Mouse (Mus musculus) CH12.LX (cell line): ENCODE data around the gene Ggnbp2.

Experiments
- BHLHE40 ChIP-seq: IDR thresholded peaks from 2 replicates; pipeline ENCODE4 v1.6.1; 2011; ENCODE audit warnings: mild to moderate bottlenecking, low read depth, low read length, improper control_type of control experiment
- CTCF ChIP-seq, 2 experiments: IDR thresholded peaks in 1 of 2; conservative IDR thresholded peaks in 1 of 2; 2 replicates each; pipeline ENCODE4 v1.5.1; 2011 to 2012; ENCODE audit warnings: low read depth in 2 of 2, low read length in 2 of 2, improper control_type of control experiment in 1 of 2, inconsistent platforms in 1 of 2, mild to moderate bottlenecking in 1 of 2, moderate library complexity in 1 of 2
- E2F4 ChIP-seq: IDR thresholded peaks from 2 replicates; pipeline ENCODE4 v1.6.1; 2011; ENCODE audit warnings: low read depth, low read length, improper control_type of control experiment; ENCODE audit not compliant: insufficient replicate concordance
- EP300 ChIP-seq: IDR thresholded peaks from 2 replicates; pipeline ENCODE4 v1.6.1; 2011; ENCODE audit warnings: low read length, improper control_type of control experiment
- GABPA ChIP-seq: IDR thresholded peaks from 2 replicates; pipeline ENCODE4 v1.6.1; 2012; ENCODE audit warnings: low read depth, low read length, improper control_type of control experiment, inconsistent platforms; ENCODE audit not compliant: insufficient replicate concordance
- KAT2A ChIP-seq: IDR thresholded peaks from 2 replicates; pipeline ENCODE4 v1.6.1; 2012; ENCODE audit warnings: low read length, improper control_type of control experiment, inconsistent platforms; ENCODE audit not compliant: insufficient replicate concordance
- MXI1 ChIP-seq: IDR thresholded peaks from 2 replicates; pipeline ENCODE4 v1.6.1; 2011; ENCODE audit warnings: mild to moderate bottlenecking, low read depth, low read length, improper control_type of control experiment
- USF1 ChIP-seq: IDR thresholded peaks from 2 replicates; pipeline ENCODE4 v1.6.1; 2014; ENCODE audit warnings: low read depth, mild to moderate bottlenecking, inconsistent platforms, low read length, improper control_type of control experiment
- USF2 ChIP-seq: conservative IDR thresholded peaks from 2 replicates; pipeline ENCODE4 v1.6.1; 2011; ENCODE audit warnings: low read depth, low read length, improper control_type of control experiment
- ZC3H11A ChIP-seq: IDR thresholded peaks from 2 replicates; pipeline ENCODE4 v1.6.1; 2012; ENCODE audit warnings: low read depth, mild to moderate bottlenecking, inconsistent platforms, low read length, improper control_type of control experiment
- ZMIZ1 ChIP-seq: IDR thresholded peaks from 2 replicates; pipeline ENCODE4 v1.6.1; 2012; ENCODE audit warnings: low read depth, mild to moderate bottlenecking, inconsistent platforms, low read length, improper control_type of control experiment
- ZNF384 ChIP-seq: IDR thresholded peaks from 2 replicates; pipeline ENCODE4 v1.6.1; 2012; ENCODE audit warnings: low read depth, low read length, improper control_type of control experiment, inconsistent platforms

DNA sequence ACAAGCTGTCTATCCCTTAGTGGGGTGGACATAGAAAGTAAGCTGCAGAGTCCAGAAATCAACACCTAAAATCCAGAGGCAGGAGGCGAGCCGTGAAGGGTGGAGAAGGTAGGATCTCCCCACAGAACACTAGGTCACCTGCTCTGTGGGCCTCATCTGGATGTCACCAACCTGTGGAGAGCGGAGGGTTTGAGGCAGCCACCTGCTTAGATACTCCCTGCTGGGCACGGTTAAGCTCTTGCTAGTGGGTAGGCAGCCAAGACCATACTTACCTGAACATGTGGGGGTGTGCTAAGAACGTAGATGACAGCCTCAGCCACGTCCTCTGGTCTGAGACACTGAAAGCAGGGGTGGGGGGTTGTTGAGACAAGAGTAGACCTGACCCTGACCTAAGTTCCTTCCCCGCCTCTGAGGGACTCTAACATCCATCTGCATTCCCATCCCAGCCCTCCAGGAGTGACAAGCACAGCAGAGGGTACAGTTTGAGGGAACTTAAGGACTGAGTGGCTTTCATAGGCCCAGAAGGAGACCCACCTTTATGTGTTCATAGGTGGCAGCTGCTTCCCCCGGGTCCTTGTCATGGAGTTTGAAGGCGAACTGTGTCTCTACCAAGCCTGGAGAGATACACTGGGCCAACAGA, 49.4 kb downstream of the Ggnbp2 start:
- TF ChIP-seq MXI1 = no peak
- no peak for TF ChIP-seq ZNF384
- TF ChIP-seq ZC3H11A = no peak
- no peak for TF ChIP-seq USF2
- TF ChIP-seq BHLHE40 = no peak
- no peak for TF ChIP-seq EP300
- TF ChIP-seq ZMIZ1 = no peak
- TF ChIP-seq E2F4 = no peak
- TF ChIP-seq KAT2A = no peak
- TF ChIP-seq CTCF (conservative IDR thresholded peaks at IDR 0.05 in 1 of 2, IDR thresholded peaks at IDR 0.05 in 1 of 2; ENCODE audit: low read depth in 2 of 2, low read length in 2 of 2) = no peak
- TF ChIP-seq GABPA = no peak
- TF ChIP-seq USF1 = no peak
